Mouse (Mus musculus) kidney, postnatal 0 days (tissue): ENCODE data around the gene Adamts18. TPM values are rescaled to one million over a fixed set of nuclear protein-coding genes. Genes with fewer than 3 reads are reported as not detected.

Experiments used
- ATAC-seq: fragments of 200-750 bp; cut with Nextera tagmentation; replicated peaks from 2 replicates; pipeline ENCODE4 v1.8.0; 2017; ENCODE audit warnings: low read depth, moderate number of reproducible peaks, moderate TSS enrichment, moderate library complexity; ENCODE audit not compliant: low FRiP score
- DNase-seq: peaks from one replicate; pipeline ENCODE4 v3.0.0-alpha.2; 2016; ENCODE audit warnings: low spot score
- H3K27ac ChIP-seq: fragments of 300-500 bp; sonication (generic); 2 replicates; pipeline ENCODE4 v1.5.1; 2014; ENCODE audit warnings: mild to moderate bottlenecking
- H3K27me3 ChIP-seq: fragments of 300-500 bp; sonication (generic); 2 replicates; pipeline ENCODE4 v1.6.1; 2014; ENCODE audit warnings: low read length, mixed read lengths; ENCODE audit not compliant: insufficient read depth
- H3K36me3 ChIP-seq: fragments of 300-500 bp; sonication (generic); 2 replicates; pipeline ENCODE4 v1.6.1; 2014; ENCODE audit warnings: low read length, mixed read lengths; ENCODE audit not compliant: insufficient read depth
- H3K4me1 ChIP-seq: fragments of 300-500 bp; sonication (generic); replicated peaks from 2 replicates; pipeline ENCODE4 v1.6.1; 2014; ENCODE audit warnings: antibody characterized with exemption, low read length, mixed read lengths; ENCODE audit not compliant: insufficient read depth
- H3K4me2 ChIP-seq: fragments of 300-500 bp; sonication (generic); 2 replicates; pipeline ENCODE4 v1.6.1; 2014; ENCODE audit warnings: mild to moderate bottlenecking, low read length, moderate library complexity, mixed read lengths
- H3K4me3 ChIP-seq: fragments of 300-500 bp; sonication (generic); replicated peaks from 2 replicates; pipeline ENCODE4 v1.5.1; 2014; ENCODE audit warnings: low read depth, low read length
- H3K9ac ChIP-seq: fragments of 300-500 bp; sonication (generic); 2 replicates; pipeline ENCODE4 v1.6.1; 2014; ENCODE audit warnings: low read depth, low read length
- H3K9me3 ChIP-seq: fragments of 300-500 bp; sonication (generic); replicated peaks from 2 replicates; pipeline ENCODE4 v1.6.1; 2016; ENCODE audit warnings: low read length, inconsistent platforms, mixed read lengths
- CTCF ChIP-seq: IDR thresholded peaks from 2 replicates; pipeline ENCODE4 v1.5.1; 2016; ENCODE audit warnings: antibody characterized with exemption, low read depth, mild to moderate bottlenecking, moderate library complexity
- WGBS: fragments of 180-500 bp; shearing (Covaris S2); extraction: QIAGEN DNeasy Blood & Tissue Kit; methylation state at CpG from one replicate; pipeline ENCODE4 v1.1.7; 2014; 5-methylcytosine and 5-hydroxymethylcytosine counted together
- polyA plus RNA-seq: library from polyadenylated mRNA; unstranded; fragments of >200 nt; fragmentation: Nextera tagmentation; extraction: Ambion mirVana; gene quantifications from 2 replicates; pipeline ENCODE4 v1.2.1, GENCODE M21; 2015

Adamts18 gene
- polyA plus RNA-seq, 1 experiment from 2014 or later: 1.6 TPM

GRCm38 (mm10) chr8:113827270-113827669, 21.3 kb downstream of the Adamts18 start:
- Histone ChIP-seq H3K4me3 (no peak overlapping the region), H3K9ac (no peak overlapping the region), H3K27ac (no peak overlapping the region), H3K27me3 (no peaks in the 10 kb centered on the region), H3K4me2 (no peak overlapping the region), H3K36me3 (no peaks in the 10 kb centered on the region), H3K9me3 (no peaks in the 10 kb centered on the region), H3K4me1 (no peaks in the 10 kb centered on the region)
- DNase-seq (no peak), ATAC-seq (no peak)
- WGBS: 92% methylated on average over 3 of the region's 3 CpGs
- TF ChIP-seq CTCF: no peak

GRCm38 (mm10) chr8:113820983-113821587, 27.5 kb downstream of the Adamts18 start:
- ATAC-seq: no peak; the same call in 1 of the 2 replicates
- DNase-seq: peak; percentile 77
- TF ChIP-seq CTCF: no peak
- Histone ChIP-seq H3K27ac (no peak overlapping the region), H3K4me1 (0 out of 2 replicates have a peak, but pooled peaks cover 7% of the 10 kb centered on the region), H3K4me3 (no peak overlapping the region), H3K9me3 (no peaks in the 10 kb centered on the region), H3K27me3 (no peaks in the 10 kb centered on the region), H3K9ac (no peak overlapping the region), H3K4me2 (peak overlapping the region; percentile 27), H3K36me3 (no peaks in the 10 kb centered on the region)
- 14% methylated on average over 16 of the region's 16 CpGs for WGBS

- Histone ChIP-seq H3K4me1 (no peaks in the 10 kb centered on the region), H3K27me3 (no peaks in the 10 kb centered on the region), H3K9ac (no peak overlapping the region), H3K27ac (no peak overlapping the region), H3K36me3 (no peaks in the 10 kb centered on the region), H3K4me2 (no peak overlapping the region), H3K9me3 (no peaks in the 10 kb centered on the region), H3K4me3 (no peak overlapping the region)
- no peak for TF ChIP-seq CTCF
- ATAC-seq (no peak), DNase-seq (peak; percentile 0)
- WGBS: 67% methylated on average over 6 of the region's 6 CpGs
Observed at GRCm38 (mm10) chr8:113813966-113814365, 34.6 kb downstream of the Adamts18 start.

GRCm38 (mm10) chr8:113811521-113811920, 37.0 kb downstream of the Adamts18 start:
- 62% methylated on average over 4 of the region's 4 CpGs for whole genome bisulfite sequencing
- no peak for ATAC-seq
- TF ChIP-seq CTCF: no peak
- peak; percentile 0 for DNase-seq
- no peaks in the 10 kb centered on the region for H3K27me3 ChIP-seq
- H3K4me1 ChIP-seq: no peaks in the 10 kb centered on the region
- H3K36me3 ChIP-seq: no peaks in the 10 kb centered on the region
- no peaks in the 10 kb centered on the region for H3K9me3 ChIP-seq
- no peak overlapping the region for H3K4me2 ChIP-seq
- H3K27ac ChIP-seq: no peak overlapping the region
- H3K9ac ChIP-seq: no peak overlapping the region
- no peak overlapping the region for H3K4me3 ChIP-seq

- no peak overlapping the region for H3K27ac ChIP-seq
- 0 out of 2 replicates have a peak, but pooled peaks have one; percentile 46 for ATAC-seq
- no peaks in the 10 kb centered on the region for H3K36me3 ChIP-seq
- H3K9ac ChIP-seq: no peak overlapping the region
- 31% methylated on average over 5 of the region's 5 CpGs for WGBS
- H3K4me2 ChIP-seq: no peak overlapping the region
- H3K4me1 ChIP-seq: no peaks in the 10 kb centered on the region
- no peaks in the 10 kb centered on the region for H3K9me3 ChIP-seq
- no peak overlapping the region for H3K4me3 ChIP-seq
- peak; percentile 65 for DNase-seq
- no peaks in the 10 kb centered on the region for H3K27me3 ChIP-seq
- no peak for TF ChIP-seq CTCF
Observed at GRCm38 (mm10) chr8:113809929-113810328, 38.6 kb downstream of the Adamts18 start.

- no peak overlapping the region for H3K4me2 ChIP-seq
- H3K4me1 ChIP-seq: no peaks in the 10 kb centered on the region
- no peak overlapping the region for H3K27ac ChIP-seq
- H3K9me3 ChIP-seq: no peaks in the 10 kb centered on the region
- DNase-seq (peak; percentile 0), ATAC-seq (no peak)
- TF ChIP-seq CTCF: no peak
- no peaks in the 10 kb centered on the region for H3K27me3 ChIP-seq
- no peak overlapping the region for H3K9ac ChIP-seq
- WGBS: 77% methylated on average over 12 of the region's 12 CpGs
- no peak overlapping the region for H3K4me3 ChIP-seq
- no peaks in the 10 kb centered on the region for H3K36me3 ChIP-seq
Observed at GRCm38 (mm10) chr8:113803830-113804611, 44.5 kb downstream of the Adamts18 start.
